Mouse (Mus musculus) layer of hippocampus, adult 11-12 months (tissue): ENCODE measurements around the gene Comp.

Experiments
- DNase-seq: peaks from one replicate; pipeline ENCODE4 v3.0.0; 2022; ENCODE audit warnings: low spot score

The Comp gene

GRCm38 (mm10) chr8:70373397-70374317 is at the start of gene Comp:
TSS of gene Comp (plus strand) at chr8:70373558.
- DNase-seq, result no peak

GRCm38 (mm10) chr8:70323716-70324115 is 49.6 kb upstream of the Comp start:
- no peak for DNase-seq

GRCm38 (mm10) chr8:70327512-70327911 is 45.8 kb upstream of the Comp start:
- DNase-seq, result peak; percentile 37

- peak; percentile 36 for DNase-seq
Observed at GRCm38 (mm10) chr8:70329124-70329834, 44.1 kb upstream of the Comp start, which contains the start of gene Gdf1. TSS of gene Gdf1 (plus strand) at chr8:70329817.

GRCm38 (mm10) chr8:70329835-70330740 is 43.3 kb upstream of the Comp start:
- peak; percentile 28 for DNase-seq

GRCm38 (mm10) chr8:70330741-70331364 is 42.5 kb upstream of the Comp start:
- DNase-seq, result peak; percentile 71

- no peak for DNase-seq
Observed at GRCm38 (mm10) chr8:70331526-70331925, 41.8 kb upstream of the Comp start.

GRCm38 (mm10) chr8:70332070-70332877 is 41.1 kb upstream of the Comp start:
- DNase-seq, result peak; percentile 72

- DNase-seq, result no peak
Observed at GRCm38 (mm10) chr8:70332878-70333202, 40.5 kb upstream of the Comp start.

GRCm38 (mm10) chr8:70338931-70339330 is 34.4 kb upstream of the Comp start:
- no peak for DNase-seq

GRCm38 (mm10) chr8:70340659-70341058 is 32.7 kb upstream of the Comp start:
- peak; percentile 50 for DNase-seq

- no peak for DNase-seq
Observed at GRCm38 (mm10) chr8:70342007-70342406, 31.4 kb upstream of the Comp start.

- DNase-seq, result no peak
Observed at GRCm38 (mm10) chr8:70343076-70343475, 30.3 kb upstream of the Comp start.

- DNase-seq, result peak; percentile 62
Observed at GRCm38 (mm10) chr8:70343696-70344095, 29.7 kb upstream of the Comp start.

GRCm38 (mm10) chr8:70344279-70344678 is 29.1 kb upstream of the Comp start:
- DNase-seq, result no peak

GRCm38 (mm10) chr8:70347443-70347842 is 25.9 kb upstream of the Comp start:
- no peak for DNase-seq

- no peak for DNase-seq
Observed at GRCm38 (mm10) chr8:70347860-70348420, 25.4 kb upstream of the Comp start.

- no peak for DNase-seq
Observed at GRCm38 (mm10) chr8:70351035-70351999, 22.0 kb upstream of the Comp start.

GRCm38 (mm10) chr8:70352000-70352384 is 21.4 kb upstream of the Comp start:
- no peak for DNase-seq
